Mouse (Mus musculus) urinary bladder, postnatal 14 days (tissue): ENCODE results near the gene 1700021F05Rik.
A peak's percentile ranks its signal among the peaks of the same experiment; 100 is the strongest.

ENCODE experiments used
- DNase-seq: peaks from one replicate; pipeline ENCODE4 v3.0.0; 2021; ENCODE audit warnings: low spot score

The 1700021F05Rik gene

DNA sequence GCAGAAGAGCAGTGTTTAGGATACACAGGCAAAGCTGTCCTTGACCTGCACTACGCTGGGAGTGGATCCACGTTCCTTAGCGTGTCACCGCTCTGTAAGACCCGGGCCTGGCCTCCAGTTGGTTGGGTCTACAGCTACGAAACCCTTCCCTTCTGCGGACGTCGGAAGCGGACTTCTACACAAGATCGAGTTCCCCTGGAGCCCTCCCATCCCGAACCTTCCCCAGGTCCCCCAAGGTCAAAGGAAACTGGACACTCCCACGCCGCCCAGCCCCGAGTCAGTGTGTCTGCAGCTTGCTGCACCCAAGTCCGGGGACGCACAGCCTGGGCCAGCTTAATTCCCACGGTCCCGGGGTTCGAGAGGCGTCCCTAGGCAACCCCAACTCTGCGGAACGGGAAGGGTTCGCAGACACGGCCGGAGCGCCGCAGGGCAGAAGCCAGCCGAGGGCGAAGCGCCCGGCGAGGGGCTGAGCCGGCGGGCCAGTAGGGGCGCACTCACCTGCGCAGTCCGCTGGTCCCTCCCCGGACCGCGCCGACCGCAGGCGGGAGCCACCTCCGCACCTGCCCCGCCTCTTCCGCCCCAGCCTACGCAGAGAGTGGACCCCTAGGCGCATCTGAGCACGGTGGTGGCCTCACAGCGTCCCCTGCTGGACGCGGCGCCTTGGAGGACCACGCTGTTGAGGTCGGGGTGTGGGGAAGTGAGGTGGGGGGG, at the start of gene 1700021F05Rik:
Gene 1700021F05Rik, minus strand, starts transcription at position 553 of the 711 bp plus-strand sequence.
- DNase-seq: peak; percentile 96

DNA sequence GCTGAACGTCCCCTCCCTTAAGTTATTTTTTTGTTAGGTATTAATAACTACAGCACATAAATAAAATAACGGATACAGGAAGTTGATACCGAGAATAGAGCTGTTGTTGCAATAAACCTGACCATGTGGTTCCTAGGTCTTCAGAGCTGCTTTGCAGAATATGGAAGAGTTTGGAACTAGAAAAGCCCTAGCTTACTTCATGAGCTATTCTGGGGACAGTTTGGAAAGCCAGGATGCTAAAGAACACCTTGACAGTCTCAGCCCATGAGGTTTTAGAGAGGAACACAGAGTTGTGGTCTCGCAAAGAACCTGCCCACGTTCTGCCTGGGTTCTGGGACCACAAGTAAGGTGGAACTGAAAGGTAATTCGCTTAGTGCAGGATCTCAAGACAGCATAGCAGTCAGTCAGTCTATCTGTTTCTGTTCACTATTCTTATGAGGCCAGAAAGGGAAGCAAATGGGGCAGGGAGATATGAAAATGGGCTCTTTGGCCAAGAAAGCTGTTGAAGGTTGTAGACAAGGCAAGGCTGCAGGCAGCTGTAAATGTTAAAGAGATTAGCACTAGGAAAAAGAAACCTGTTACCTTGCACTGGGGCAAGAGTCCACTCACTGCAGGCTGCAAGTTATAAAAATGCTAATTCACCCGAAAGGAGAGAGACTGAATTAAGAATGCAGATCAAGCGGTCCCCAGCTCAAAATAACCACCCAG, 47.8 kb upstream of the 1700021F05Rik start:
- no peak for DNase-seq

DNA sequence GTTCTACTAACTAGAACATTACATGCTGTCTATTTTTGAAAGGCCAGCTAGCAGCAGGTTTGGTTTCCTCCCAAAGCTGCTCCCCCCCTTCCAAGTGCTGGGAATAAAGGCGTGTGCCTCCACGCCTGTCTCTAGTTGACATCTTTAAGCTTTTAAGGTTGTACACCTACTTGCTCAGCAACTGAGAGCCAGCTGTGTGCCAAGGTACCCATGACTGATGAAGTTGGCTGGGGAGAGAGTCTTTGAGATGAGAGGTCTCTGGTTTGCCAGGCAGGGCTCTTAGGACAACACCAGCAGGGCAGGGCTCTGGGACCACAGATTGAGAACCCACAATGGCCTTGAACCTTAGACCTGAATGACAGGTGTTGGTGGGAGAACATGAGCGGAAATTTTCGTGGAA, 43.7 kb upstream of the 1700021F05Rik start:
- no peak for DNase-seq

DNA sequence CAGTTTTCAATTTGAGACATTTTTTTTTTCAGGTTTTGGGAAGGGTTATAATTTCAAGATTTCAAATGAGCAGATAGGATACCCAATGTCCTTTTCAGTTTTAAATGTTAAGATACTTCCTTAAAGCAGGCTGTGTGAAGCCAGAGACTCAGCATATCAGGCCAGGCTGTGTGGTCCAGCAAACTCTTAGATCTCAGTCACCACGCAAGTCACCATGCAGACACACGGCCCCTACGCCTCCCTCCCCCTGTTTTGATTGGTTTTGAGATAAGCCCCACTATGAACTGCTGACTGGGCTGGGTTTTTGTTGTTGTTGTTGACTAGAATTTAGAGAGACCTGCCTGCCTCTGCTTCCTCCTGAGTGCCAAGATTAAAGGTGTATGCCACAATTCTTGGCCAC, 40.5 kb upstream of the 1700021F05Rik start:
- DNase-seq: no peak

DNA sequence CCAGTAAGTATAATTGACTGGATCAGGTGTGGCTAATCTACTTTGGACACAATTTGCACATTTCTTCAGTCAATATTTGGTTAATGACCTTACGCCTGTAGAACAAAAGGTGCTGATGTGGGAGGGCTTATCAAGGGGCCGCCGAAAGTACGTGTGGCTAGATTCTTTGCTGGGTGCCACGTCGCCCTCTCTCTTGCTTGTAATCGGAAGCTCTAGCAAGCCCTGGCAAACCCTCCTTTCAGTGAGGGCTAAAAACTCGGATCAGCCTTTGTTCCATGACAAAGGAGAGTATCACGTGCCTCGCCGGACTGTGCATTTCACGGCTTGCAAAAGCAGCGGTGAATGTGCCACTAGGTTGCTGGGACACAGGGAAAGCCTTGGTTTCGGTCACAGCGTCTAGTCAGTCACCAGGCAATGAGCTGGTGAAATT, 39.9 kb upstream of the 1700021F05Rik start:
- DNase-seq: peak; percentile 29

DNA sequence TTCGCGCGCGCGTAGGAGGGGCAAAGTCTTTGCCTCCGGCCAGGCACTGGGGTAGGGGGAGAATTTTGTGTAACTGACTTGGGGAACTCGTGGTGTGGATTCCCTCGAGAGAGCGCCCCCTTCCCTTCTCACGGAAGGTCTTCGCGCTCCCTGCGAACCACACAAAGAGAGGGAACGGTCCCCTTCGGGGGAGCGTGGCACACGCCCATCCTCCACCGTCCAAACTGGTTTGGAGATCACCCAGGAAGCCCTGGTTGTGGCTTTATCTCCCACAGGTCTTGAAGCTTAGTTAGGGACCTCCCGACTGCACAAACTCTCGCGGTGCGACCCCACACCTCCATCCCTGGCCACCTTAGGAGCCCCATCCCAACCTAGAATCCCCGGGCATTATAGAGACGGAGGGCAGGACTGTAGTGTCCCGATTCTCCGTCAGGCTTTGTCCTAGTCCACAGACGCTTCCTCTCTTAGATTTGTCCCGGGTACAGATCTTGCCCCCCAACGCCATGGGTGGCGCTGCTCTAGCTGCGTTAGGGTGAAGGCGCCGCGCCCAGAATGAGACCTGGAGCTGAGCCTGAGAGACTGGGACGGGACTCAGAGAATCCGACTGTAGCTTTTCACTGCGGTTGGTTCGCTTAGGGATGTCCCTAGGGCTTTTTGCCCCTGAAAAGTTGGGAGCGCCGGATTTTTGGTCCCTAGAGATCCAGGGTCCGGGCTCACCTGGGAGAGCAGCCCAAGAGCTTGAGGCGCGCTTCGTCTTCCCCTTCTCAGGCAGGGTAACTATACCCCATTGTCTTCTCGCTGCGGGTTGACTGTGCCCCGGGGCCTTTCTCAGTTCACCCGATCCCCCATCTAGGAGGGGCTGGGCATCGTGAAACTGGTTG, 38.8 kb upstream of the 1700021F05Rik start:
- peak; percentile 60 for DNase-seq

DNA sequence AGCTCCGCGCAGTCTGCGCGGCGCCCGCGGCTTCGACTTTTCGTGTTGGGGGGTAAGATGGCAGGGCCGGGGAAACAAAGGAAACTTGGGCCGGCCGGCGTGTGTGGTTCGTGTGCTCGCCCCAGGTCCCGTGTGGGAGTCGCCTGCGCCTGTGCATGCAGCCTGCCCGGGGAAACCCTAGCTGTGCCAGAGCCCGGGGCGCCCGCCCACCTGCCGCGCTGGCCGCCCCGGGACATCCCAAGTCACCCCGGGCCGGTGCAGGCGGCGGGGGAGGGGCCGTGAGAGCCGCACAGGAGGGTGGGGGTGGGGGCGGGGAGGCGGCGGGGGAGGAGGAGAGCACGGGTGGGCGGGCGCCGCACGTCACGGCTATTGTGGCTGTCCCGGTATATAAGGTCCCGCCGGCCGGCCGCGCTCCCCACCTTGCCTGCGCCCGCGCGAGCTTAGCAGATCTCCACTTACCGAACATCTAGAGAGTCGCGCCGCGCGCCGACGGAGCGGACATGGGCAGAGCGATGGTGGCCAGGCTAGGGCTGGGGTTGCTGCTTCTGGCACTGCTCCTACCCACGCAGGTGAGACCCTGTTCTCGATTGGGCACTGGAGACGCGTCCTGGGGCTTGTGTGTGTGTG, 38.1 kb upstream of the 1700021F05Rik start:
- DNase-seq: peak; percentile 82

DNA sequence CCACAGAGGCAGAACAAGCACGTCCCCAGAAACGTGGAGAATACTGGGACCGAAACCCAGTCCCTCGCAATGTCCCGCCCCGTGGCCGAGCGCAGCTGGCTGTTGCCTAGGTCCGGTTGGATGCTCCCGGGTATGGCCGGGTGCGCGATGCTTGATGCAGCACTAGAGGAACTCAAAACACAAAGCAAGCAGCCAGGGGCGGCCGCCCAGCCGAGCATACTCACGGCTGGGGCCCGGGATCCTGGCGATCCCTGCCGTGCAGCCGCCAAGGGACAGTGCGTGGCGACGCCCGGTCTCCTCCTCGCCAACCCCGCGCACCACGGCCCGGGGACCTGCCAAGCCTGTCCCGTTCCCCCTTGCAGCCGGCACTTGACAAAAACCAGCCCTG, 37.6 kb upstream of the 1700021F05Rik start:
- peak; percentile 48 for DNase-seq

DNA sequence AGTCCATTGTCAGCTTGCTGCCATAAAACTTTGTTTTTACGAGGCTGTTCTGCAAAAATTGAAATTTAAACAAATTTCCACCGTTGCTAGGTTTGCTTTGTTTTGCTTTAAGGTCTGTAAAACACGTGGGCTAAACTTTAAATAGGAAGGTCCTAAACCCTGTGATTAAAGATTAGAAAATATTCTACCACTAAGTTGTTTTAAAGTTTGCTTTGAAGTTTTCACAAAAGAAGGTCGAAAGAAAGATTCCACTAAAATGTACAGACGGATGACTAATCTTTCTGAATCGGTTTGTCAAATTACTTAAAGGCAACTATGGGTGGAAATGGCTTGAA, 37.2 kb upstream of the 1700021F05Rik start, which contains the start of gene Cd24a:
Gene Cd24a, plus strand, starts transcription at position 288 of the 335 bp plus-strand sequence.
- no peak for DNase-seq

DNA sequence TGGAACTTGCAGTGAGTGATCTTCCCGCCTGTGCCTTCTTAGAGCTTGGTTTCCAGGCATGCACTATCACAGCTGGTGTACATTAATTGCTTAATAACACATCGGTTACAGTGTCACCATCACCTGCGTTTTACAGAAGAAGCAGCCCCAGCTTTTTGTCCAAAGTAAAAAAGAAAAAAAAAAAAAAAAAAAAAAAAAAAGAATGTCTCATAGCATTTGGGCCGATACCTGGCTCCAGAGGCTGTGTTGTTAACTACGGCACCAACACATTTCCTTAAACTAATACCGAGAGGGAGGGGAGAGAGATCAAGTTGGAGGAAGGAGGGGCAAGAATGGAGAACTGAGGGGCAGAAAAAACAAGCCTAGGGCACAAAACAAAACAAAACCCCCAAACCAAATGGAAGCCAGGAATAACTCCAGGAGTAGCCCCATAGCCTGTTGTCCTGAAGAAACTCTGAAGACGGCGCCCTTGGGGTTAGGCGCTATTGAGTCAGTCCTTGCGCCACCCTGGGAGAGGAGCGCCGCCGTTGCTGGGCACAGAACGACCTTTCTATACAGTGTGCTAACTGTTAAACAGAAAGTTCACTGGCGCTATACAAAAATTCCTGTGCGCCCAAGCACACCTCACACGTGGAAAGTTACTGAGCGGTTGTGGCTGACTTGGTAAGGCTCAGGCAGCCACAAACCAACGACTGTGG, 36.7 kb upstream of the 1700021F05Rik start:
- DNase-seq: peak; percentile 45

DNA sequence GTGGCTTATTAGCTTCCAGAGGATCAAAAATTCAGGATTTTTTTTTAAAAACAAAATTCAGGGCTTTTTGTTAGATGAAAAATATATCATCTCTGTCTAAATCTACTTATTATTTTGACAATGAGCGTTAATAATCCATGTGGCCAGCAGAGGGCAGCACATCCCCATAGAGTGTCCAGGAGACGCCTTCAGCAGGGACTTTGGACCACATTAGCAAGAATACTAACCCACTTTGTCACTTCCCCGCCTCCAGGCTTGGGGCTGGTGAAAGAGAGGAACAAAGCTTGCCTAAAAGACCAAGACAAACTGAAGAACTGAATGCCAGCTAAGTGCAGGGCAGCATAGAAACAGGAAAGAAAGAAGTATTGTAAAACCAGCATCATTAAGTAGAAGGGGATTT, 34.2 kb upstream of the 1700021F05Rik start:
- DNase-seq: peak; percentile 80

DNA sequence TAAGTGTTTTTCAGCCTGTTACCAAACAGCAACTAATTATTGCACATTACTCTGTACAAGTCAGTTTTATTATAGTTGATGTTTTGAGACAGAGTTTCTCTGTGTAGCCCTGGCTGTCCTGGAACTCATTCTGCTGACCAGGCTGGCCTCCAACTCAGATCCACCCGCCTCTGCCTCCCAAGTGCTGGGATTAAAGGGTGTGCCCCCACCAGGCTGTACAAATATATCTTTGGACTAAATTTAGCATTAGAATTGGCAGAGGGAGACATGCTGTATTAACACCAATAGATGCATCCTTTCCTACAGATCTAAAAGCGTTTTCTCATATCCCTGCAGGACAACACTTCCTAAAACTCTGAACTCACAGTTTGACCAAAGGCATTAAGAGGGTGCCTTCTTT, 33.6 kb upstream of the 1700021F05Rik start:
- no peak for DNase-seq

DNA sequence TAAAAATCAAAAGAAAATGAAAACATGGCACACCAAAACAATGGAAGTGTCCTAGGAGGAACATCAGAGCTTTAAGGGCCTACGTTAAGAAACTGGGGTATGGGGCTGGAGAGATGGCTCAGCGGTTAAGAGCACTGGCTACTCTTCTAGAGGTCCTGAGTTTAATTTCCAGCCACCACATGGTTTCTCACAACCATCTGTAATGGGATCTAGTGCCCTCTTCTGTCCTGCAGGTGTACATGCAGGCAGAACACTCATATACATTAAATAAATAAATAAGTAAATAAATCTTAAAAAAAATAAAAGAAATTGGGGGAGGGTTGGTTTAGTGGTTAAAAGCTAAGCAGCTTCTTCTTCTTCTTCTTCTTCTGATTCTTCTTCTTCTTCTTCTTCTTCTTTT, 20.5 kb upstream of the 1700021F05Rik start:
- no peak for DNase-seq

DNA sequence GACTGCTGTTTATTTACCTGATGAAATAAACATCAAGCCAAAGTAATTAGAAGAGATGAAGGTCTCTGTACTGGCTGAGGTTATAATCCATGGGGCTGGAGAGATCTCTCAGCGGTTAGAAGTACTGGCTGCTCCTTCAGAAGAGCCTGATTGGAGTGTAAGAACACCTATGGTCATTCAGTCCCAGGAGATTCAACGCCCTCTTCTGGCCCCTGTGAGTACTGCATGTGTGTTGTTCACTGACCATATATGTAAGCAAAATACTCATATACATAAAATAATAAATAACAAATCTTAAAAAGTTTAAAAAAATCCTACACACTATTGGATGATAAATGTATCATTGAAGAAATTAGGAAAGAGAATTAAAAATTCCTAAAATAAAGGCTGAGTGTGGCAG, 20.0 kb upstream of the 1700021F05Rik start:
- no peak for DNase-seq

DNA sequence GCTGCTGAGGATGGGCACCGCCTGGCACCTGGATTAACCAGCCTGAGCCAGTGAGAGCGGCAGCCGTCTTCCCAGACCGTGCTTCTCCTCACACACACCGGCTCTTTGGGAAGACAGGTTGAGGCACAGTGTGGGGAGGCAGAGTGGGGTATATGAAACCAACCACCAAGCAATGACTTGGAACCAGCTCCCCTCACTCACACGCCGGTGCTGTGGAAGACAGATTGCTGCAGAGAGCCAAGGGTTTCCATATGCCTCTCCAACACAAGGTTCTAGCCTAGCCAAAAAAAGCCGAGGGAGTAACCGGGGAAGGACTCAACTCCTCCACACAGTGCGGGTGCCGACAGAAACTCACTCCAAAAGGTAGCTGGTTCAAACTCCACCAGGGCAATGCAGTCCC, 18.5 kb upstream of the 1700021F05Rik start:
- DNase-seq: no peak

DNA sequence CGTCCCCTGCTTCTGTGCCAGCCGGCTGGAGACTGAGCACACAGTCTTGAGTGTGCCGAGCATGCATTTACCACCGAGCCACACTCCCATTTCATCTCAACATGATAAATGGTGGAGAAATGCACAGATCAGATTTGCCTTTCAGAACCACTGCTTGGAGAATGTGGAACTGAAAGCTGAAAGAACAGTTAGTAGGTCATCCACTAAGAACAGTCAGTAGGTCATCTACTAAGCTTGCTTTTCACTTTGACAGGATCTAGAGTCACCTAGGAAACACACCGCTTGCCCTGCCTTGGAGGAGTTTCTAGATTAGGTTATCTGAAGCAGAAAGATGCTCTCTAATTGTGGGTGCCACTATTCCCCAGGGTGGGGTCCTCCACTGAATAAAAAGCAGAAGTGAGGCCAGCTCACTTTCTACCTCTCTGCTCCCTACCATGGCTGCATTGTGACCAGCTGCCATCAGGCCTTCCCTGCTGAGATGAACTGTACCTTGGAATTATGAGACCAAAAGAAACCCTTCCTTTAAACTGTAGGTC, 16.9 kb upstream of the 1700021F05Rik start:
- no peak for DNase-seq

DNA sequence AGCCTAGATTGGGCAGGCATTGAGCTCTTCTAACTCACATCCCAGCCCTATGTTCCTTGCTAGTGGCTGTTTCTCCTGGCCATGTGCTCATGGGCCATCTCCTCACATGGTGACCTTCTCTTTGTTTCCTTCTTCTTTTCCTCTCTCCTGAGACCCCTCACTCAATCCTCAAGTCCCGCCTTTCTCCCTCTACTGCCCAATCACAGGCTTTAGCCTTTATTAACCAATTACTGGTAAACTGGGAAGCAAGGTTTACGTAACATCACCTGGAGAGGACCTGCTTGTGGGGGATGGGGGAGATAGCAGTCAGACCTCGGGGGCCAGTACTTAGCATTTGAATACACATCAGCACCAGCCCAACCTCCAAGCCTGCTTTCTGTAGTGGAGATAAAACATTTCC, 10.6 kb upstream of the 1700021F05Rik start:
- DNase-seq: no peak

DNA sequence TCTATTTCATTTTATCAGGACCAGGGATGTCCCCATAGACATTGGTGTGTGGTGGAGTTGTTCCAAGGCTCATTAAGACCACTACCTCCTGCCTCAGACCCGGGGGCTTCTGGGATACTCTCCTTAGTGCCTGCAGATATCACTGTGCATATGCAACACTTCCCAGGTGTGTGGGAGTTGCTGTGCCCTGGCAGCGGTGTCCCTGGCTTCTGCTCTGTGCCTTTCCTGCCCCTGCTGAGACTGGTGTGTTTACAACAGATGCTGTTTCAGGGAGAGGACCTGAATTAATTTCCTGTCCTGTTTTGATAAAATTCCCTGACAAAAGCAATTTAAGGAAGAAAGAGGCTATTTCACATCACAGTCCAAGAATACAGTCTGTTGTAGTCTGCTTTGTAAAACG, 10.1 kb upstream of the 1700021F05Rik start:
- DNase-seq: no peak

DNA sequence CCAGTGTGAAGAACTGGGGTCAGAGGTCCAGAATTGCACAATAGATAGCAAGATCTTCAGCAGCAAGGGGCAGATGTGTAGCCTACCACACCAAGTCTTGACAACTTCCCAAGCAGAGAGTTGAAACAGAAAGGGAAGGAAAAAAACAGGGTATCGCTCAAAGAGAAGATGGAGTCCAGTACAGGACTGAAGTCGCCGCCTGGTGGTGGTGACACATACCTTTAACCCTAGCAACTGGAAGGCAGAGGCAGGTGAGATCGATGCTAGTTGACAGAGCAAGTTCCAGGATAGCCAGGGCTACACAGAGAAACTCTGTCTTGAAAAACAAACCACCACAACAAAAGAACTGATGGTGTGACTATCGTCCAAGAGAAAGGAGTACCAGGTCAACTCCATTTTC, 8.6 kb upstream of the 1700021F05Rik start:
- no peak for DNase-seq

DNA sequence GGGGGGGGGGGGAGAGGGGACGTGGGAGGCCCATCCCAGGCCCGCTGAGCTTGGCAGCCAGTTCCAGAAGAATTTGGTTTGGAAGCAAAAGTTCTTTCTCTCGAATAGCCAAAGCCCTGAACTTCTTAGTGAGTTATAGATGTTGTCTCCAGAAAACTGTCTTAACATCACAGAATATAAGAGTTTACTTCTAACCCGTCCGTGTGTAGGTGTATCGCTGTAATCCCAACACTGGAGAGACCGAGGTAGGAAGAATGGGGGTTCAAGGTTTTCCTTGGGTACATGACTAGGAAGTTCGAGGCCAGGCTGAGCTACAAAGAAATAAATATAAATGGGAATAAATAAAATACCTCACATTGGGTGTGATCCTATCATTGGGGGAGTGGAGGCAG, 355 bp upstream of the 1700021F05Rik start:
- DNase-seq: no peak

DNA sequence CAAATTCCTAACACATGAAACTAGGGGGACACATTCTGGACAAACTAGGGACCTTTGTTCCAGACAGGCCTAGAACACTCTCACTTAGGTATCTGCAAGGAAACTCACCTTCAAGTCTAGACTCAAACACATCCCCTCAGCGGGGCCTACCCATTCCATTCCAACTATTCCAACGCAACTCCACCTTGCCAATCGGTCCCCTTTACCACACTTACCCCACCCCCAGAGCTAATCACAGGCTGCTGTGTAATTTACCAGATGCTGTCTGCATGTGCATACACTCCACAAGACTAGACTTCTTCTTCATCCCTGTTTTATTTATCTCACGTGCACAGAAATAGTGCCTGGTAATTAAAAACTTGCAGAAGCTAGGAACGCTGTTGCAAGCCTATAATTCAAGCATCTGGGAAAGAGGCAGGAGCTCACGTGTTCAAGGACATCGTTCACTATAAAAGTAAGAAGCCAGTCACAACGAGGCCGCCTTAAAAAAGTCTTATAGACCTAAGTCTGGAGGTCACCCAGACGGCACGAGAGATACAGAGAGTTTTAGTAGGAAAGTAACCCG, 966 bp downstream of the 1700021F05Rik start:
- DNase-seq: no peak
